Mouse (Mus musculus) kidney, postnatal 14 days (tissue): ENCODE measurements around the gene Kcnrg.

ENCODE experiments used
- DNase-seq: peaks from one replicate; pipeline ENCODE4 v3.0.0; 2022; ENCODE audit warnings: mixed read lengths

The Kcnrg gene

GRCm38 (mm10) chr14:61647182-61647880 is 40.1 kb downstream of the Kcnrg start:
- DNase-seq = peak; percentile 46

- DNase-seq = peak; percentile 68
Observed at GRCm38 (mm10) chr14:61647881-61648684, 40.8 kb downstream of the Kcnrg start.

GRCm38 (mm10) chr14:61648685-61649504 is 41.6 kb downstream of the Kcnrg start:
- peak; percentile 98 for DNase-seq

GRCm38 (mm10) chr14:61650291-61650960 is 43.2 kb downstream of the Kcnrg start:
- peak; percentile 61 for DNase-seq

GRCm38 (mm10) chr14:61656469-61656868 is 49.2 kb downstream of the Kcnrg start:
- no peak for DNase-seq

GRCm38 (mm10) chr14:61661496-61661895 is 54.2 kb downstream of the Kcnrg start:
- DNase-seq = no peak

GRCm38 (mm10) chr14:61662307-61662706 is 55.0 kb downstream of the Kcnrg start:
- DNase-seq = no peak
